Mouse (Mus musculus) layer of hippocampus, adult 18-20 months (tissue): ENCODE measurements around the gene Thyn1. TPM values are rescaled to one million over a fixed set of nuclear protein-coding genes. Genes with fewer than 3 reads are reported as not detected.

Source experiments
- DNase-seq, 2 experiments: peaks; one replicate each; pipeline ENCODE4 v3.0.0; 2022; ENCODE audit warnings: low spot score in 2 of 2
- long read RNA-seq: library from polyadenylated mRNA; stranded (forward); transcript quantifications from one replicate; pipeline ENCODE4 v2.0.0, GENCODE M21; 2021
- total RNA-seq, 2 experiments: library from RNA; stranded (reverse); gene quantifications; 2 replicates each; pipeline ENCODE4 v1.2.3; 2021

Gene Thyn1
- total RNA-seq: 100 to 1,000 TPM in 1 of 2 experiments, 10 to 100 TPM in 1; 92.7 to 100 TPM
- long read RNA-seq, transcript Thyn1-201 (8 exons, 918 nt): major isoform, 6 of 27 reads
- long read RNA-seq, transcript Thyn1-202 (7 exons, 1,107 nt): minor isoform, 5 of 27 reads
- long read RNA-seq, transcript Thyn1-203 (7 exons, 775 nt): minor isoform, 5 of 27 reads
- long read RNA-seq, partial matches to known transcripts: 6 of 27 reads
- long read RNA-seq, other reads (novel, unspliced or antisense): 4 of 27 reads

DNA sequence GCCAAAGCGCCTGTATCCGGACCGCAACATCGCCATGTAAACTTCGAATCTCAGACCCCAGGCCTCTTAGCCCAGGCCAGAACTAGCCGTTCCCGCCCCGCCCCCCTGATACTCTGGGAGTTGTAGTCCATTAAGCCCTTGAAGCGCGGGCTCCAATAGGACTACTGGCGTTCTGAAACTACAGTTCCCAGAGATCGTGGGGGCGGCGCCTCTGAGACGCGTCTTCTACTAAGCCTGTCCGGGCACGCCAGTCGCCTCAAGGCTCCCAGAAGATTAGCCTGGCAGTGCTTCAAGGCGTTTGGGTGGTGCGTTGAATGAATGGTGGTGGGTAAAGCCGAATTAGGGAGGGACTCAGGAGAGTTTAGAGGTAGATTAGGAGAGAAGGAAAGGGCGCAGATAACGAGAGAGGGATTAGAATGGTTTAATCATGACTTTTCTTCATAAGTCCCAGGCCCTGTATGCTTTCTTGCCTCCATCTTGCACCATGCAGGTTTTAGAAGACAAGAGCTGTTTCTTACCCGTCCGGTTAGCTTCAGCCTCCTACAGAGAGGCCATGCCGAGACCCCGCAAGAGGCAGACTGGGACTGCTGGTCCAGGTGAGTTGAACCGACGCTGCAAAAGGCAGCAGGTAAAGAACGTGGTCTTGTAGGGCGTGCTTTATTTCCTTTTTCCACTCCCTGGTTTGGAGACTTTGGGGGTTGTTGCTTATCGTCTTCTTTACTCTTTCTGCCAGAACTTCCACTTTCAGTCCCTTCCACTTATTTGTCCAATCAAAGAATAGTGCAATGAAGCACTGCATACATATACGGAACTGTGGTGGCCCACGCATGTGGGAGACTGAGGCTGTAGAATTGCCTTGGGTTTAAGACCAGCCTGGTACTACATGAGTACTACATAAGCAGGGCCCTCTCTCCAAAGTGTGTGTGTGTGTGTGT is at the start of gene Thyn1, which contains the start of gene Acad8:
Gene Thyn1 (plus strand): TSS at position 250 of the 935 bp plus-strand sequence.
Gene Acad8 (minus strand): TSS at position 106 of the 935 bp plus-strand sequence.
- peak; percentile 93 to 98 for DNase-seq

DNA sequence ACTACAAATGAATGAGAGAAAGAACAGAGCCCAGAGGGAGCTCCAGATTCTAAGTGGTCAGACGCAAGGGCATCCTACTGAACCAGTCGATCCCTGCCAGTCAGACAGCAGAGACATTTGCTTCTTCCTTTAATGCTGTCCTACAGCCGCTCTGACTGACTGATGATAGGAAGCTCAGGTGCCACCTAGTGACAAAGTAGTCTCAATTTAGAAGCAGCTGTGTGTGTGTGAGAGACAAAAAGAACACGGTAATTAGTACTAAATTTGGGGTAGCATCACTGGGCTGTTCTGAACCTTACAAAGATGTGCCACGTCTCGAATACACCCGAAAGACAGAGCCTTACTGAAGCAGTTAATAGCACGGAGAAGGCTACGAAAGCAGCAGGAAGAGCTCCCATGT is 21.8 kb upstream of the Thyn1 start:
- DNase-seq: peak in 1 of 2 experiments; percentile 51

DNA sequence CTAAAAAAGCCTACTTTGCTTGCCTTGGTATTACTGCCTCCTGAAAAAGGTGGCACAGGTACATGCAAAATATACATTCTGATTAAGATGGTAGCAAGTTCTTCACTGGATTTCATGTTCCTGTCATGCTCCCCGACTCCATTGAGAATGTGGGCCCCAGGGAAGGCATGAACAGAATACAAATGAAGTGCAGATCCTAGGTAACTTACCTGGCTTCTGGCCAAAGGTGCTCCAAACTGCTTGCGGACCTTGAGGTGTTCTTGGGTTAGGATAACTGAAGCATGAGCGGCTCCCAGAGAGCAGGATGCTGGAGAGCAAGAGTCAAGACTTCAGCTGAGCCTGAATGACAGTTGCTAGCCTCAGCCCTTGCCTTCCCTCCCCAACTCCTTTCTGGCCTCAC is 20.7 kb upstream of the Thyn1 start:
- no peak for DNase-seq

DNA sequence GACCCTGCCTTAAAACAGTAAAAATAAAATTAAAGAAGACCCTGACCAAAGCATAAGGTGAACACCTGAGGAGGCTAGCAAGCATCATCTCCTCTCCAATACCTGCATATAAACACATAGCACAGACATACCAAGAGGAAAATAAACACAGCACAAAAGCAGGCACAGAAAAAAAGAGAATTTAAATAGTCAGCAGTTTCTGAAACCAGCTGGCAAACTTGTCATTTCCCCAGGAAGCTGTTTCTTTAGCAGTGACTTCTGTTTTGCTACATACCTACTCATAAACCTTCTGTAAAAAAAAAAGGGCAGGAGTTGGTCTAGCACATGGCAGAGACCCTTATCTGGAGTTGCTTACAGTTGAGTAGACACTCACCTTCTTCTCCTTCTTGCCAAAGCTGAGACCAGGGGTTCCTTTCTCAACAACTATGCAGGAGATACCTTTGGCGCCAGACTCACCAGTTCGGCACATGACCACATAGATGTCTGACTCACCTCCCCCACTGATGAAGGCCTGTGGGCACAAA is 14.4 kb upstream of the Thyn1 start:
- no peak for DNase-seq

DNA sequence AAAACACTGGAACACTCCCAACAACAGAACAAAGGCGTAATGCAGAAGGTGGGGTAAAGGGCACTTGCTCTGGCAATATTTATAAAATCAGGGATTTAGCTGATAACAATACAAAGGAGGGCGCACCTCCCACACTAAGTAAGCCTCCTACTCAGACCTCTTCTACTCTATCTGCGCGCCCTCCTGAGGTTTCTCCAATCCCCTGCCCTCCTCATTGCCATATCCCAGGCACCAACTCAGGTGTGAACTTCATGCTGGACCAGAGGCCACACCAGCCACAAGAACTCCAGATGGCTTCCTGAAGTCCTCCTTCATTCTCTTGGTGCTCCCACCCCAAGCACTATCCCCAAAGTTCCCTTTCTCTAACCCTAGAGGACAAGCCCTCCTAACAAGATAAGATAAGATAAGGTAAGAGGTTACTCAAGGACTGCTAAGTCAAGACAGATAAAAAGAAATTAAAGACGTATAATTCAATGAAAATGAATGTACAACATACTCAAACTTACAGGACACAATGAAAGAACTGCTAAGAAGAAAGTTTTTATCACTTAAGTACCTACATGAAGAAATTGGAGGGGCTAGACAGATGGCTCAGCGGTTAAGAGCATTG is 13.7 kb upstream of the Thyn1 start:
- DNase-seq: no peak

DNA sequence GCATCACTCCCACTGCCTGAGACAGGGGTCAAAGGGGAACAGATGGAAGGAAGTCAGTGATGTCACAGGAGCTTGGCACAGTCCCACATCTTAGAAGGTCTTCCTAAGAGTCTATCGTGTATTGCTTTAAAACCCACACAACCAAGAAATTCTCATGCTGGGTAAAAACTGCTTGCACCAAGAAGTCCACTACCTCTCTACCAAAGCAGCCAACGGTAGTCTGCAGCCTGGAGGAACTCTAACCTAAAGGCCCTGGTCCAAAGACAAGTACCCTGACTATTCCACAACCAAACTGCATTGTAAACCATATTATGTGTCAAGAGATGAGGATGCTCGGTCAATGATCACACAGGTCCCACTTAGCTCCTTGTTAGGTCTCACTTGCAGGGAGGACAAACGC is 9.3 kb upstream of the Thyn1 start:
- DNase-seq: no peak

DNA sequence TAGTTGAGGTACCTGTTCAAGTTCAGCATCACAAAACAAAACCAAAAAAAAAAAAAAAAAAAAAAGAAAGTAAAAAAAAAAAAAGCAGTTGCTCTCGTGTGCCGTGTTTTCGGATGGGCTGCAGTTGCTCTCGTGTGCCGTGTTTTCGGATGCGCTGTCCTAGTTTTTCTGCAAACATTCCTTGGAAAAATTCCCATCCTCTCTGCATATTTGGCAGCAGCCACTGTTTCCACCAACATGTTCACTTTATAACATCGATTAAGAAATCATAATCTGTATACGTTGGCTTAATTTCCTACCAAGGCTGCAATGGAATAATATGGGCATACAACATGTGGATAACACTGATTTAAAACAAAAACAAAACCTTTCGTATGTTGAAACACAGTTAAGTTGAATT is 6.4 kb upstream of the Thyn1 start:
- DNase-seq: peak in 1 of 2 experiments; percentile 55

DNA sequence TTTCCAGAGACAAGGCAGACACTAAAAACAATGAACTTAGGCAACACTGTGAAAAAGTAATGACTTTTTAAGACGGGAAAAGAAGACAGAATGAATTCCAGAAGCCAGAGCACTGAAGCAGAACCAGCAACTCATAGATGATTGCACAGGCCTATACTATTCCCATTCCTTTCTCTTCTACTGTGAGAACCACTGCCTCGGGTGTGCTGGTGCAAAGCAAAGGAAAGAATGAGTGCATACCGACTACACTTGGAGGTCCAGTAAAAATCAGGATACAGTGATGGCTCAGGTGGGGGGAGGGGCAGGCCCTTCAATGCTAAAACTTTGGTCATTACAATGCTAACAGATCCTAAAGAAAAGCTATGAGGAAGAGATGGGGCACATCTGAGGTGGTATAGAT is 5.6 kb upstream of the Thyn1 start:
- DNase-seq: no peak

DNA sequence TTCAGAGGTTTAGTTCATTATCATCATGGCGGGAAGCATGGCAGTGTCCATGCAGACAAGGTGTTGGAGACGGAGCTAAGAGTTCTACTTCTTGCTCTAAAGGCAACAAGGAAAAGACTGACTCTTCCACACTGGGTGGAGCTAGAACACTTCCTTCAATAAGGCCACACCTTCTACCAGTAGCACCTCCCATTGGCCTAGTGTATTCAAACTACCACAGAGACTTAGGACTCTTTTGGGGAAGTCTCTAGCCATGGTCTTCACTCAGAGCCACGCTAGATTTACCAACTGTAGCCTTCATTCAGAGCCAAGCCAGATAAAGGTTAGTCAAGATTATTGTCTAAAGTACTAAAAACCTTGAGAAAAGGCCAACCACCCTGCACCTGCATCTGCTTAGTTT is 2.4 kb upstream of the Thyn1 start:
- no peak for DNase-seq

DNA sequence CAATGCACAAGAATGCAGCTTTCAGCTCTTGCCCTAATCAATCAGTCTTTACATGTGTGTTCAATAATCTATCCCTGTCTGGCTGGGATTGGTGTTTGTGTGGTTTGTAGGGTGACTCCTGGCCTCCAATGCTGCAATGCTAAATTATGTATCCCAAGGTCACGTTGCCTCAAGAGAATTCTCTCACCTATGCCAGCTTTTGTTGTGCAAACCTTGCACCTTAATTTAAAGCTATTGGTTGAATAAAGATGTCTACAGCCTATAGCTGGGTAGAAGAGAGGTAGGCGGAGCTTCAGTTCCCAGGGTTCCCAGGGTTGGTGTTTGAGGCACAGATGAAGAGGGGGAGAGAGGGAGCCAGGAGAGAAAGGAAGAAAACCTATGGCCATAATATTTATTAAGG is 2.0 kb upstream of the Thyn1 start:
- no peak for DNase-seq

DNA sequence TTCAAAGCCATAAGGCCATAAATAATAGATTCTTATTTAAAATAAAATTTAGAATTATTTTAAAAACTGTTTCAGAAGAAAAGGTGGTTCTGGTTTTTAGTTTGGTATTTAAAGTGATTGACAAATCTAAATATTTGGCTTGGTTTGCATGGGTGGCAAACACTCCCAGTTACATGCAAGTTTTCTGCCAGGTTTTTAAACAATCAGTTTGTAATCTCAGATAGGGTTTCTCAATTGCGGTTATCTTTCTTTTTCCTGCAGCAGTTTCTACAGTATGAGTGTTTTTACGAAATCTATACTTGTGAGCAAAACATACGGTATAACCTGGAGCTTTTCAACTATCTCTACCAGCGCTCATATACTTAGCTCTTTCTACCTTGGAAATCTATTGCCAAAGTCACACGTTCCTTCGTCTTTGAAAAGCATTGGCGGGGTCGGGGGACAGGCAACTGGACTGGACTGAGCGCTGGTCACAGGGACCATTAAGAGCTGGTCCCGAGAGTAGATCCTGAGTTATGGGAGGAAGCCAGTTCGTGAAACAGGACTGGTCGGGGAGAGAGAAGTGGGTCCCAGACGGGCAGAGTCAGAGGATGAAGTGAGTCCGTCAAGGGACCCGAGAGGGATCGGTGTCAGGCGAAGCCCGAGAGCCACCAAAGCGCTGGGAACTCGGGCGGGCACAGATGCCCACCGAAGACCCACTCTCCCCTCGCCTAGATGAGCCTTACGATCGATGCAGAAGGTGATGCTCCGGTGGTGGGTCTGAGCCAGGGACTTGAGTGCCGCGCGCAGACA is 645 bp upstream of the Thyn1 start:
- DNase-seq: peak in 1 of 2 experiments; percentile 30

DNA sequence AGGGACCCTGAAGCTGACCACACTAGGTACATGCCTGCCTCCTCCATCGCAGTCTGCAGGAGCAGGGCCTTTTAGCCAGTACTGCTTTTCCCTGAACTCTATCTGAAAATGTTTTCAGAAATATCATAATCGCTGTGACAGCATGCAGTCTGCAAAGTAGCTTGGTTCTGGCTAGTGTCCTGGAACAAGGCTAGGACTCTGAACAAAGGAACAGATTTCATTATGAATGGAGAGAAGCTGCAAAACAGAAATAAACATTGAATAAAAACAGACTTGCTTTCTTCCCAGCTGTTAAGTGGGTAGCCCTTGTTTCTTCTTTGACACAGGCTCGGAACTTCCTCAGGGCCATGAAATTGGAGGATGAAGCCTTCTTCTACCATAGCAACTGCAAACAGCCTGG is 5.7 kb downstream of the Thyn1 start:
- peak in 1 of 2 experiments; percentile 67 for DNase-seq

DNA sequence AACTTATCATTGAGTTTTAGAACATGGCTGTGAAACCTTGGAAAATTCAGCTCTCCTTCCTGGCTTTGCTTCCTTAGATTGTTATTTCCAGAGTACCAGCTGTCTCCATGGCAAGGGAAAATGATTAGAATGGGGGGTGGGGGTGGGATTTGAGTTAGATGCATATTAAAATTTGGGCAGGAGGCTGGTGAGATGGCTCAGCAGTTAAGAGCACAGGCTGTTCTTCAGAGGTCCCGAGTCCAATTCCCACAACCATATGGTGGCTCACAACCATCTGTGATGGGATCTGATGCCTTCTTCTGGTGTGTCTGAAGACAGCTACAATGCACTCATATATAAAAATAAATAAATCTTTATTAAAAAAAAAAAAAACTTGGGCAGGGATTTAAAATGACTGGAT is 6.4 kb downstream of the Thyn1 start:
- peak; percentile 69 to 85 for DNase-seq

DNA sequence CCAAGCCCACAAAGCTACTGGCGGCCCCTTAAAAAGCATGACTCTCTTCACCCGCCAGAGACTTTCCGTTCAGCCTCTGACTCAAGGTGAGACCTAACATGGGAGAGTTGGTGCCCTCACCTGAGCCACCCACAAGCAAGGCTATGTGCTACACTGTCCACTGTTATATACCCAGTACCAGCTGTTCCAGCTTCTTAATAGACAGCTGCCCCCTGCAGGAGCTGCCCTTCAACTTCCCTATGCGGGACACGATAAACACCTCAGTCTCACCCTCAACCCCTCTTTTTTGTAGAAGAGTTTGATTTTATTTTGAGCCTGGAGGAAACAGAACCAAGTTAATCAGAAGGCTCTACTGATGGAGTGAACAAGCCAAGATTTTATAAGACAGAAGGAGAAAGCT is 7.4 kb downstream of the Thyn1 start:
- no peak for DNase-seq

DNA sequence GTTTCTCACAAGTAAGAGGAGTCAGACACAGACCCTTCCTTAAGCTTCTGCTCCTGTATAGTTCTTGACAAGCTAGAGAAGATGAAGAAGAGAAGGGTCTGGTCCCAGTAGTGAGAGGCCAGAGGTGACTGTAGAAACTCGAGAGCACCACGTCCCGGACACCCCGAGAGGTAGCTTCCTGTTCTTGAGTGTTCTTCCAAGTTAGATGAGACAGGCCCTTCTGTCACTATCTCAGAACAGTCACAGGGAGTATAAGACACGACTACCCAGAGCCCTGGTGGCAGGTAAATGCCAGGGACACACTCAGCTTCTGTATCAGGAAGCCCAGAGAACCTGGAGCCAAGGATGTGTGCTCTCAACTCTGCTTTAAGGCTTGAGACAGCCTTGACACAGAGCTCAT is 9.7 kb downstream of the Thyn1 start:
- DNase-seq: no peak

DNA sequence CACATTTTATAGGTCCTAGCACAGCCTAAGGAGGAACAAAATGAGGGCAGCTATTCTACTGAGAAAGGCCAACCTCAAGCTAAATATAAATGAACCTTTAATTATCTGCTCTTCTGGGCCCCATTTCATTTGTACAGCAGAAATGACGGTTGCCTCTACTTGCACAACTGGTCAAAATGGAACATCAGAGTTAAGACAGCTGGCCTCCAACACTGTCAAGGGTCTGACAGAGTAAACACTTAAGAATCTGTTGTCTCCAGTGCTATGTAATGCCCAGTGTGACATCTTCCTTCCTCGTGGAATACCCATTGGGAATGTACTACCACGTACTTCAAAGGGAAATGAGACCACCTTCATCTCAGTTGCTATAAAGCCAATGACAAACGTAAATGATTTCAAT is 12.1 kb downstream of the Thyn1 start:
- no peak for DNase-seq

DNA sequence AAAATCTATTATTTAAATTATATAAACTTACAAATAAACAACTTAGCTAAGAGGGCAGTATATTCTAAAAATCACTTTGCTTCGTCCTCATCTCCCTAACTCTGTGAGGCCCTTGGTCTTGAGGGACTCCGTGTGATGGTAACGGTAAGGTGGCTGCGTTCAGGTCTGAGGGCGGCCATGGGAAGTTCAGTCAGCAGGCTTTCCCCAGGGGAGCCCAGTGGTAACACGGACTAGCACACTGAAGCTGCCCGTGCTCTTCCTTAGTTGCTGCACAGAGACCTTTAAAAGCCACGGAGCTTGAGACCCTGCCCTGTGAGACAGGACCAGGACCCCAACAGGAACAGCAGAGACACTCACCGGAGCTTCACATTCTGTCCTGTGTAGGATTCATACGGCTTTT is 19.5 kb downstream of the Thyn1 start:
- no peak for DNase-seq

DNA sequence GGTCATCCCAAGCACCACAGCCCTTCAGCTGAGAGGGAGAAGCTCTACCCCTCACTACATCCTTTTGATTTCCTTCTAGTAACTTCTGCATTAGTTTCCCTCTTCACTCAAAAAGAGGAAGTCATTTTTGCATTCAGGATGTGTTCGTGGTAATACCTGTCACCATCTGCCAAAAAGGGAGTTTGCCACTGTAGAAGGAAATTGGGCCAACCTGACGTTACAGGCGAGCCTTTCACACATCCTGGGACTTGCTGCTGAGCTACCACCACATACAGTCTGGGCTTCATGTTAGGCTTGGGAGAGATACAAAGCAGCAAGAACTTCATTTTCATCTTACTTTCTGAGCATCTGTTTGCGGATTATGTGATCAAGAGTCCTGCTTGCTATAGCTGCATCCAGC is 24.2 kb downstream of the Thyn1 start:
- no peak for DNase-seq

DNA sequence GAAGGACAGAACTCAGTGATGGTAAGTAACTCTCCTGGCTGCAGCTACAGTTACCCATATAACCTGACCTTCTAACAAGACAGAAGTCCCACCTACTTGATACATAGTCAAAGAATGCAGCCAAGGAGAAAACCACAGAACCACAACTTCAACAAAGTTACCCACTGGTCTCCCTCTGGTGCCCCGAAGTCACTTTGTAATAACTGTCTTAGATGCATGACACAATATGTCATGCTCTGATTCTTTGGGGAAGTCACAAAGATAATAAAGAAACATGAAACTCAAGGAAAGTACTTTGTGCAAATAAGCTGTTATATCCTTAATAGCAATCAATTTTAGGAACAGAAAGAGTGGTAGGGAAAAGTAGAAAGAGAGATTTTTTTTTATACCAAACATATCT is 27.2 kb downstream of the Thyn1 start:
- no peak for DNase-seq

DNA sequence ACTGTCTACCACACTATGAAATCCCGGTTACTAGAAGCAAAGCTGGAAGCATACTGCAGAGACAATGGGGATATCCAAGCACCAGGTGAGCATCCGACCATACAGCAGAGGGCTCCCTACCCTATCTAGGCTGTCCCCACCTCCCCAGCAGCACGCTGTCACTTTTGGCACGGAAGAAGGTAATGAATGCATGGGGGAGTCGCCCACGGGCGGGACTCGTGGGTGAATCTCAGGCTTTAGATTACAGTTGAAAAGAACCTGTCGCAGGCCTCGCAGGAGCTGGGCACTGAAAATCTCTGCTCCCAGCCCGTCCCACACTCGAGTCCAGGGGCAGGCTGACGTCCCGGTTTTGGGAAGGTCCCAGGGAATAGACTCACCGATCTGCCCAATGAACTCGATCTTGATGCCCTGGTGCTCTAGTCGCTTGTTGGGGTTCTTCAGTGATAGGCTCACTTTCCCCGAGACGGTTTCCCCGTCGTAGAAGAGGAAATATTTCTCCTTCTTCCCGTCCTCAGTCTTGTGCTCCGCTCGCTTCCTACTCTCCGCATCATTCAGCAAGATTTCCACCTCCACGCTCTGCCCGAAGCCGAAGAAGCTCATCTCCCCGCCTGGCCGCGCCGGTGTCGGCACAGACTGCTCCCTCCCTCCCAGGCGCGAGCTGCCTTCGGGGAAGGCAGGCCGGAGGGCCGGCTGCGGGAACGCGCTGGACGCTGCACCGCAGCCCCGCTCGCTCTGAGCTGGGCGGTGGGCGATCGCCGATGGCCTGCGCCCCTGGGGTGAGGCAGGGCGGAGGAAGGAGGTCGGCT is 29.7 kb downstream of the Thyn1 start:
- DNase-seq: peak; percentile 69 to 78
